Mouse (Mus musculus) liver, embryonic 14.5 days (tissue): ENCODE measurements around the gene Lrrc30.
A peak's percentile ranks its signal among the peaks of the same experiment; 100 is the strongest.

Source experiments
- CTCF ChIP-seq: IDR thresholded peaks from 2 replicates; pipeline ENCODE4 v1.5.1; 2016; ENCODE audit warnings: antibody characterized with exemption, low read depth, control low read depth
- EP300 ChIP-seq: IDR thresholded peaks from 2 replicates; pipeline ENCODE4 v1.6.1; 2016; ENCODE audit warnings: antibody characterized with exemption, low read depth

GRCm38 (mm10) chr17:67584937-67585579 lies 47.5 kb downstream of the Lrrc30 start:
- peak; percentile 59 for TF ChIP-seq CTCF
- no peak for TF ChIP-seq EP300
